Mouse (Mus musculus): ENCODE measurements around the gene Dpep3.

- TF ChIP-seq CTCF (conservative IDR thresholded peaks at IDR 0.05; ENCODE audit: insufficient read depth, insufficient read length, low read depth, low read length) (no peak), POLR2A (IDR thresholded peaks at IDR 0.05; ENCODE audit: low read depth, low read length) (no peak)
Measured at GRCm38 (mm10) chr8:105988546-105988945, 9.3 kb upstream of the Dpep3 start.
